Mouse (Mus musculus): ENCODE results near the gene Hypk.

- TF ChIP-seq CTCF (IDR thresholded peaks at IDR 0.05; ENCODE audit: extremely low read depth, insufficient read length, insufficient replicate concordance, low read depth, low read length) (no peak), POLR2A (IDR thresholded peaks at IDR 0.05; ENCODE audit: low read depth, low read length) (no peak)
Observed at GRCm38 (mm10) chr2:121439746-121440145, 13.3 kb upstream of the Hypk start.

Data from small intestine, adult 2 months (tissue).